Mouse (Mus musculus) left cerebral cortex, adult 9 months (tissue): ENCODE measurements at regions not wholly inside any gene's neighbourhood (a gene's known extent, or its start where the extent isn't known, plus 50 kb on each side); places are given as distances from the start of the nearest gene placed in this dataset.

Experiments used
- DNase-seq, 2 experiments: peaks; one replicate each; pipeline ENCODE4 v3.0.0; 2022; ENCODE audit warnings: low spot score in 2 of 2

DNA sequence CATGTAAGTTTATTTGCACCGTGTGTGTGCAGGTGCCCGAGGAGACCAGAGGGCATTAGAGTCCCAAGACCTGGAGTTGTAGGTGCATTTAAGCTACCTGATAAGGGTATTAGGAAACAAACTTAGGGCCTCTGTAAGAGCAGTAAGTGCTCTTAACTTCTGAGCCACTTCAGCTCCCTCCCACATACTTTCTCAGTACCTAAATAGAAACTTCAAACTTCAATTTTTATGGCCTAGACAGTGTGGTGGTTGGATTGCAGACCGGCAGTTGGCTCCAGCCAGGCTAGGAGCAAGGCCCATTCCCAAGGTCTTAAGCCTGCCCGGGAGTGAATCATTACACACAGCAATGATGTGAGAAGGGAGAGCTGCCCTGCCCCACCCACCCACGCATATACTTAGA lies 208.8 kb upstream of the Plpp4 start:
- no peak for DNase-seq

DNA sequence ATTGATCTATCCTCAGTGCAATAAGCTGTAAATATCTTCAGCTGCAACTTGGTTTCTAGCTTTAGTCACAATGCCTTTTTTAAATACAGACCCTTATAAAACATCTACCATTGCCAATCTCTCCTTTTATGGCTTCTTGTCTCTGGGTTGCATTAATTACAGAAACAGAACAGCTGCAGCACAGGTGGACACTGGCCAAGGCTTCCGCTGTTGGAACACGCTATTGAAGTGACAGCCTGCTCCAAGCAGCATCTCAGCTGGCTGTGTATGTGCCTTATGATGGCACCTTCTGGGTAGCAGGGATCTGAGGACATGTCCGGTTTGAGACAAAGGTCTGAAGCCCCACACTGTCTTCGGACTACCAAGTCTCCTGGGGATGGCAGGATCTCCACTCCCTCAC lies 207.1 kb upstream of the Plpp4 start:
- DNase-seq: peak in 1 of 2 experiments; percentile 31

DNA sequence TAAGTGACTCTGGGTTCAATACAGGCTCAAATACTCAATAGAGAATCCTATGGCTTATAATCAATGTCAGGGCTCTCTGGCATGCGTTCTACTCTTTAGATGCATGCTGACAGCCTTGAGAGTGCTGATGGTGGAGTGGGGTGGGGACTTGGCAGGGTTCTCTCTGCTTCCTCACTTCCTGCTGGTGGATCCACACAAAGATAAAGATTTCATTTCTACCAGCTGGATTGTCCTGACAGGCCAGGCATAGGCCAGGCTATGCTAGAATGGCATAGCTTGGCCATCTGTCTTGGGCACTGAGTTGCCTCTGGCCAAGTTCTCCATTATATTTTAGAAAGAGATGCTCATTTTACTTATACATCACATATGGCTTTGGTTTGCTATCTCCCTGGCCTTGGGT lies 206.2 kb upstream of the Plpp4 start:
- DNase-seq: no peak

DNA sequence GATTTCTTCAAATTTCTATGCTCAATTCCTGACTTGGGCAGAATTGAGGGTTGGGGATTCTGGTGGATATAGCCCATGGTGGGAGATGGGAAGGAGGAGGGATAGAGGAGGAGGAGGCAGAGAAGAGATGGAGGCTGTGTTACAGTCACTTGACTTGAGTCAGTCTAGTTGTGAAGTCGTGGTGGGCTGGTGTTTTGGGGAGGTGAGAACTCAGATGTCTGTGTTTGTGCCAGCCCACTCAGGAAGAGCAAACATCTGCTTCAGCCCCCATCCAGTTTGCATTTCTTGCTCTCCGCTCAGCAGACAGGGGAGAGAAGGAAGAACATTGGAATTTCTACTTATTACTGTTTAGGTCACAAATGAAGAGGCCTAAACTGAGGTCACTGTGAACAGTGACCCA lies 189.9 kb upstream of the Plpp4 start:
- DNase-seq: peak; percentile 6 to 48

GRCm38 (mm10) chr7:129068137-129068536 lies 188.7 kb upstream of the Plpp4 start:
- DNase-seq: no peak

DNA sequence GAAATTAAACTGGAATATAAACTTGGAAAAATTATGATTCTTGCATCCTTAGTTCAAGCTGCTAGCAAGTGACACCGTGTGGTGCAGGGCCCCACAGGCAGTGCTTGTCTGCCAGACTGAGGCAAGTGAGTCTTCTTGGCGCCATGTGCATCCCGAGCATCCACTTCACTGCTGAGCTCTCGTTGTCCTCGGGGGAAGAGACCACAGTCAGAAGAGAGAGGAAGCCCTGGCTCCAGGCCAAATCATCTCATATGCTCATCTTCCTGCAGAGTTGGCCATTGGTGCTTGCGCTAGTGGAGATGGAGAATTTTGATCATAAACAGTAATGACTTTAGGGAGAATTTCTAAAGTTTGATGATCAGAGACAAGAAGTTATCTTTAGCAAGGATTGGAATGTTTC lies 177.0 kb upstream of the Plpp4 start:
- DNase-seq: no peak

GRCm38 (mm10) chr7:129091441-129091840 lies 165.4 kb upstream of the Plpp4 start:
- DNase-seq: no peak

- no peak for DNase-seq
Observed at GRCm38 (mm10) chr7:129096374-129097069, 160.3 kb upstream of the Plpp4 start.

GRCm38 (mm10) chr7:129102437-129102836 lies 154.4 kb upstream of the Plpp4 start:
- no peak for DNase-seq

DNA sequence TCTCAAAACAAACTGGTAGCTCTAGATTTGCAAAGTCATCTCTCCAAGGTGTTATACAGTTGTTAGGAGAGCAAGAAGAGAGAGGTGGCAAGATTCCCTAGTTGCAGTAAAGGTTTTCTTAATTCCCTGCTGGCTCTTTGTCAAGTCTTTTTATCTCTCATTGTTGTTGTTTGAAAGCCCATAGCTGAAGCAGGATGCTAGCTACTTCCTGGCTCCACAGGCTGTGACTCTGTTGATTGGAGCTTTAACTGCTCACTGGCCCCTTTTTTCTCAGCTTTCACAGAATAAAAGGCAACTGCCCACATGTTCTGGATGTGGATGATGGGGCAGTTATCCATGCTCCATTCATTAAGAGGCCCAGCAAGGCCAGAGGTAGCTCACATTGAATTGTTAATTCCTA lies 122.7 kb upstream of the Plpp4 start:
- DNase-seq: no peak

DNA sequence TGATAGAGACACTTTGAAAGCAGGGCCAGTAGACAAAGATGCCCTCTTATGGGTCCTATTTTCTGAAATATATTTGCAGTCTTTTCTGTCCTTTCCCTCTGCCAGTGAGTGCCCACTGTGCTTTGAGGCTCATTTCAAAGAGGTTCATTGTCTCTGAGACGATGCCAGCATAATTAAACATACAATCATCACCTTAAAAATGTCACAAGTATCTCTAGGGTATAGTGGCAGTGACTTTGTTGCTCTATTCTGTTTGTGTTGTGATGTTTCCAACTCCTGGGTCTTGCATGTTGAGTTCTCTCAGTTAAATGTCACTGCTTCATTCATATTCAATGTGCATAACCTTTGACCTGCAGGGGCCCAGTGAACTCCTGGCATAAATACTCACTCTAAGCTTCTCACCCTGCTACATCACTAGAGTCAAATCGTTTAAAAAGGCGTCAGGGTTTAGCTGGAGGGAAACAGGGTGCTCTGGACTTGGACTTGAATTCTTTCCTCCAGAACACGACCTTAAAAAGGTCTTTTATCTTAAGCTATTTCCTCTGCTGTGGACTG lies 122.1 kb upstream of the Plpp4 start:
- no peak for DNase-seq

DNA sequence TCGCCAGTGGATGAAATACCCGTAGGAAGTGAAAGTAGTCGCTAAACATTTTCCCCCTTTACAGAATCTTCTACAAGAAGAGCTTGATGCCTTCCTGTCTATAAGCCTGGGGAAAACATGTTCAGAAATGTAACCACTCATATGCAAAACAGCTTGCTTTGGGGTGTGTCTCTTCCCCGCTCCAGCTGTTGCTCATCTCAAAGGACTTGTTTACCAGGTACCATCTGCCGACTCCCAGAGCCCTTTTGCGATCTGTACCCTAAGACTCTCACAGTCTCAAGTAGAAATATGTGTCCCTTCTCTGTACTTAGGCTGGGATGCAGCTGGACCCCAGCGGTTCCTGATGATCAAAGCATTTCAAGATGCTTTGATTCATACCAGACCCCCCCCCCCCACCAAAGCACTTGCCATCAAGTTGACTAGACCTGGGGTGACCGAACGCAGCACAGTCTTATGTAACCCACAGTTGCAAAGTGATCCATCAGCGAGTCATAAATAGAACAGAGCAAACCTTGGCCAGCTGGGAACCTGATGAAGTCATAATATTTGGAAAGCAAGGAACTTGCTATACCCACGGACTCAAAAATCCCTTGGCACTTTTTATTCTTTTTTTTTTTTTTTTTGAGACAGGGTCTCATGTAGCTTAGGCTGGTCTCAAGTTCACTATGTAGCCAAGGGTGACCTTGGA lies 119.4 kb upstream of the Plpp4 start:
- peak in 1 of 2 experiments; percentile 14 for DNase-seq

DNA sequence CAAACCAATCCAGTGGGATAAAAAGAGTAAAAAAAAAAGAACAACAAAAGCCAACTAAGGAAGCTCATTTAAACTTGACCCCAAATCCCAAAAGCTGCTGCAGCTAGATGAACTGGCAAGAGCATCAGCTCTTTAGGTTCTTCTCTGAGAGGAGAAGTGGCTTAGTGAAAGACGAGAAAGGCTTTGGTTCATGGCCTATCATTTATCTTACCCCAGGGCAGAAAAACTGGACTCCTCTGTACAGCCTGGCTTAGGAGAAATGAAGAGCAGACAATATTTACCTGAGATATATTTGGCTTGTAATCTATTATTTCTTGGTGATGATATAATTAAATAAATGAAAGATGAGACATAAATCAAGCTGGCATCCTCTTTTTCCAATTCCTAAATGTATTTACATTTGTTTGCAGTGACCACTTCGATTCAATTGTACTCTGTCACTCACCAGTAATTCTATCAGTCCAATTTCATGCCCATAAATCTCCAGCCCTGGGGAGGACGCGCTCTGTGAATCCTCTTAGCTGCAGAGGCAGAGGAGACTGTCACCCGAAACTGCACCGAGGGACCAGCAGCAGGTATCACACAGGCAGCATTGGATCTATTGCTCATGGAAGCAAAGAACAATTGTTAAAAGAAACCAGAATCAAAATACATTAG lies 114.8 kb upstream of the Plpp4 start:
- DNase-seq: no peak

DNA sequence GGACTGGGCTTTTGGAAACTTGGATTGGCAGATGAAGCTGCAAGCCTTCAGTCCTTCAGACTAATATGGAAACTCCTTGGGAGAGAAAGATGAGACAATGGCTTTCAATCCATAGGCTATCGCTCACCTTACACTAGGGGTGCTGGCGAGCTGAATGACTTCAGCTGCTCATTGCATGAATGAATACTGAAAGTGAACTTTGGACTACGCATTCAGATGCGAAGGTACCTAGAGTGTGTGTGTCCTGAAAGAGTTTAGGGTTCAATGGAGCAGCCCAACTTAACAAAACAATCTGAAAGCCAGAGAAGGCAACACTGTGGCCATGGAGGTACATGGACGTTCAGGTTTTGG lies 114.3 kb upstream of the Plpp4 start:
- no peak for DNase-seq

GRCm38 (mm10) chr7:129155577-129155976 lies 101.3 kb upstream of the Plpp4 start:
- DNase-seq: no peak

DNA sequence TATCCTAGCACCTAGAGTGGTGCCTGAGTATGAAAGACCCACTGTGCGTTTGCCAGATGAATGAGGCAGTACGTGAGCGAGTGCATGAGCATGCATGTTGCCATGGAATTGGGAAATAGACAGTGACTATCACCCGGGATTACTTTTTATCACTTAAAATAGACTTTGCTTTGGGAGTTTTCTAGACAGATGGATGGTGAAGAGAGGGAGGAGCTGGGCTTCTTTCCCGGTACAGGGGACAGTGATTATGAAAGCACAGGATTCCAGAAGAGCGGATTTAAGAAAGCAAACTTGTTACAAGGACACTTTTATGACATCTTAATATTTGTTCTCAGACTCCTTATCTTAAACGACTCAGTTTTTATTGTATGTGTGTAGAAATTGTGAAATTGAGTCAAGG lies 86.9 kb upstream of the Plpp4 start:
- peak in 1 of 2 experiments; percentile 33 for DNase-seq

- no peak for DNase-seq
Observed at GRCm38 (mm10) chr7:129190933-129191332, 65.9 kb upstream of the Plpp4 start.

GRCm38 (mm10) chr7:129207029-129207428 lies 49.8 kb upstream of the Plpp4 start:
- DNase-seq: no peak
